Mouse (Mus musculus): Measurements from ENCODE around the gene Cnmd.

The Cnmd gene

DNA sequence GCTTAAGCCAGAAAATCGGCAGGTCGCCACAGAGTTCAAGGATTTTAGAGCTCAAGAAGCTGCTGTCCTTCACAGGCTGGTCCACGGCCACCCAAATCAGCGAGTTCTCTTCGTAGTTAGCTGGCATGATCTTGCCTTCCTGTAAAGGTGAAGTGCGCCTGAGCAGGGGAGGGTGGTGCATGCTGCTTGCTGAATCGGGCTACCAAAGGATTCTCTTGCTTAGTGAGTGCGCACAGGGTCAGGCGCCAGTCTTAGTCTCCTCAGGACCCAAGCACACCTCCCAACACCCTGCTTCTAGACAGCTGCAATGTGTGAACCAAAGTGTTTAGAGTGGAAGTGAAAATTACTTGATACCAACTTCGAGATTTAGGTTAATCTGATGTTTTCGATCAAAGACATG is 16.6 kb downstream of the Cnmd start:
- no peak for DNase-seq (ENCODE audit: low spot score)

GRCm38 (mm10) chr14:79642063-79642462 is 19.9 kb downstream of the Cnmd start:
- DNase-seq (ENCODE audit: low spot score) = no peak

DNA sequence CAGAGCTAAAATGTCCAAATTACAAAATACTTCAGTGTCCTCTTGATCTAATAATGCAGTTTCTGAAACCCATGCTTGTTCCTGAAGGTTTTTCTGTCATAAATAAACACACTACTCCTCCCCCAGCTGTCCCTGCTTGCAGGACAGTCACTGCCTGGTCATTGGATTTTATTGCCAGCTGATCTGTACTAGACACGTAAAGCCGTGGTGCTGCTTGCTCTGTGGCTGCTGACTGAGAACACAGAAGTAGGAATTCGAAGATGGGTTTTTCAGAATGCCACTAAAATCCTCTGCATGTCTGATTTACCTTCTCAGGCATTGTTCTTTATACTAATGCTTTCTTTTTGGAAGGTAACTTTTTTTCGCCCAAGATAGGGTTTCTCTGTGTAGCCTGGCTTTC is 25.2 kb downstream of the Cnmd start:
- no peak for DNase-seq (ENCODE audit: low spot score)

DNA sequence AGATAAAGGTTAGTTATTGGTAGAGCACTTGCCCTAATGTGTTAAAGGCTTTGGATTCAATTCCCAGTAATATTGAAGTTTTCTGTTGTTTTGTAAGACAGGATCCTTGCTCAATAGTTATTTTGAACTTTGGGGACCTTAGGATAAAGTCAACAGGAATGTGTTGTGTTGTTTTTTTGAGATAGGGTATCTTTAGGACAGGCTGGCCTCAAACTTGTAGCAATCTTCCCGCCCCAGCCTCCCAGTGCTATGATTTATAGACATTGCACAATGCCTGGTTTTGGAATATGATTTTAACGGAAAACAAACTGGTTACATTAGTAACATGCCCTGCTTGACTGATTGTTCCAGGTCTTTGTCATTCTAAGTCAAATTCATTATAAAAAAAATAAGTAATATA is 28.8 kb downstream of the Cnmd start:
- DNase-seq (ENCODE audit: low spot score) = no peak

GRCm38 (mm10) chr14:79632330-79632729 is 29.6 kb downstream of the Cnmd start:
- DNase-seq (ENCODE audit: low spot score) = no peak

DNA sequence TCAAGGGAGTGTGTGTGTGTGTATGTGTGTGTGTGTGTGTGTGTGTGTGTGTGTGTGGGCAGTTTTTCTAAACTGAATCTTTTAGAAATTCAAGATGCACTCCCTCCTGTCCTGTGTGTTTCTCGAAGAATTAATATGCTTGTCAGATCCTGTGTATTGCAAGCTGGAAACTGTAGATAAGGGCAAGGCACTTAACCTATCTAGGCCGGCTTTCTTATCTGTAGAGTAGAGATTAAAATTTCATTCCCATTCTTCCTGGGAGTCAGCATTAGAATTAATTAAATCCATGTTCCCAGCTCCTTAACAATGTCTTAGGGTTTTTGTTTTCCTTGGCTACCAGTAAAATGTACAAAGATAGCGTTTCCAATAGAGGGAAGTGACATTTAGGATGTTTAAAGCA is 40.8 kb downstream of the Cnmd start:
- no peak for DNase-seq (ENCODE audit: low spot score)

DNA sequence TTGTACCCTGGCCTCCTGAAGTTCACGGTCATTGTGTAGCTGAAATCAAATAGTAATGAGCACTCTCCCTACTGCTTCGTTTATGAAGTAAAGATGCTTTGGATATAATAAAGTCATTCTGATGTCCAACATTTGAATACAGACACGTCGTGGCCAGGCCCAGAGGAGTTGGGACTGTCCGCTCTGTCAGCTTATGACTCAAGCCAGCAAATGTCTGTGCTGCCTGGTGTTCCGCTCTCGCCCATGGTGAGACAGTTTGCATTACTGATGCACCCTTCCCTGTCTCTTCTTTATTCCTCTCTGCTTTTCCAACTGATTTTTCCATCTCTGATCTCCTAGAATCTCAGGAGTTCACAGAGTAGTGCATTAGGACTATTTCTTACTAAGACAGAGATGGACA is 42.2 kb downstream of the Cnmd start:
- no peak for DNase-seq (ENCODE audit: low spot score)

DNA sequence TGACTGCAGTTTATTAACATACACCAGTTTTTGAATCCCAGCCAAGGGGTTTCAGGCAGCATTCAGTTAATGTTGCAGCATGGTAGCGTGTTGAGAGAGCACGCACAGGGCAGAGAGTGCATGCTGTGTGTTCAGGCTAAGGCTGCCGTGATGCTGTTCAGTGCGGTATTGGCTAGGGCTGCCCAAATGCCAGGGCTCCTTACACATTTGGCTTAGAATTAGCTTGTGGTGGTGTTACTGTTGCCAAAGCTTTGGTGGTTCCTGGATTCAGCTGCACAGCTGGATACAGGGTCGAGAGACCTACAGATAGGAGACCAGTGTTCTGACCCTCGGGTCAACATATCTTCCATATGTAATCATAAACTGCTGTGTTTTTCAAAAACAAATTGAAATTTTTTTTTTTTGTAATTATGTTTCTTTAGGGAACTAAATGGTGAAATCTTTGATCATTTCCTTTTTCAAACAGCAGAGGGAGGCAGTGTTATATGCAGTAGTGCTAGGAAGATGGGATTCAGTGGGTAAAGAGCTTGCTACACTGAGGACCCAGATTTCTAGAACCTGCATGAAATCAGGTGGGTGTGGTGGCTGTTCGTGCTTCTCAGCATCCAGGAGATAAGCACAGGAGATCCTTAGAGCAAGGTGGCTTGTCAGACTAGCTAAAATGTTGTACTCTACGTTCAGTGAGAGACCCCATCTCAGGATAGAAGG is 44.7 kb downstream of the Cnmd start:
- DNase-seq (ENCODE audit: low spot score) = no peak

GRCm38 (mm10) chr14:79608286-79608685 is 53.7 kb downstream of the Cnmd start:
- no peak for DNase-seq (ENCODE audit: low spot score)

DNA sequence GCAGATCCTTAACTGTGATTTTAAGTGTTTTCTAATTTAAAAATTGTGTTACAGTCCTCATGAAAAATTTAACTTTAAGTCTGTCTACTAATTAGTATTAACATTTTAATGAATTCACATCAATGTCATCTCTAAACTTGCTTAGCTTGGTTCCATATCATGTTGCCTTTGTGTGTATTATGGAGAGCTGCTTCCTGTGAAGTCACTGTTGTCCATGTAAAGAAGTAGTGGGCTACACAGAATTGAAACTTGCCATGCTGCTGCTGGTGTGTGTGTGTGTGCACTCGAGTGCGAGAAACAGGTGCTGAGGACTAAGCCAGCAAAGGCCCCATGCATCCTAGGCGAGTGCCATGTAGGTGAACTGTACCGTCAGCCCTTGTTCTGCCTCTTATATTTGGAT is 54.6 kb downstream of the Cnmd start:
- DNase-seq (ENCODE audit: low spot score) = no peak

DNA sequence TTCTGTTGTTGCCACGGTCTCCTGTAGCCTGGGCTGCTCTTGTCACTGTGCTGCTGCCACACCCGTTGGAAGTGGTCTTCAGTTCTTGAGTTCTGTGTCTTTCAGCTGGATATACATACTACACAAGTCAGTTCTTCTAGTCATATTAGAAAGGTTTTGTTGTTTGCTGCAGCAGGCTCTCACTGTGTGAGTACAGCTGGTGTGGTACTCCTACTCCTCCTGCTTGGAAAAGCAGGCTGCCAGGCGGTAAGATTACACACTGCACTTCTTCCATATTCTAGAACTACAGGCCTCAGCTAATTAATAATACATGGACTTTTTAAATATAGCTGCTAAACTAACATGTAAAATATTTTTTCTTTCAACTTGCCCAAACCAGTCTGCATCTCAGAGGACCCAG is 55.1 kb downstream of the Cnmd start:
- DNase-seq (ENCODE audit: low spot score) = no peak

DNA sequence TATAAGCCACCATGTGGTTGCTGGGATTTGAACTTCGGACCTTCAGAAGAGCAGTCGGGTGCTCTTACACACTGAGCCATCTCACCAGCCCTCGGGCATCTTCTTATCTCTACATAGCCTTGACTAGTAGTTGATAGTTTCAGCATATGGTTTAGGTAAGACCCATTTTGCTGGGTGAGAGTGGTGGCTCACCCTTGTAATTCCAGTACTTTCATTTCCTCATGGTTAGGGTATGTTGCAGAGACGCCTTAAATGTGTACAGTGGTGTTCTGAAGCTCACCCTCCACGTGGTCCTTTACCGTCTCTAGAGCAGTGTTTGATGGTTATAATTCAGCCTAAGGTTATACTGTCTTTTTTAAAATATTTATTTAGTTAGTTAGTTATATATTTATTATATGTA is 55.6 kb downstream of the Cnmd start:
- DNase-seq (ENCODE audit: low spot score) = no peak

DNA sequence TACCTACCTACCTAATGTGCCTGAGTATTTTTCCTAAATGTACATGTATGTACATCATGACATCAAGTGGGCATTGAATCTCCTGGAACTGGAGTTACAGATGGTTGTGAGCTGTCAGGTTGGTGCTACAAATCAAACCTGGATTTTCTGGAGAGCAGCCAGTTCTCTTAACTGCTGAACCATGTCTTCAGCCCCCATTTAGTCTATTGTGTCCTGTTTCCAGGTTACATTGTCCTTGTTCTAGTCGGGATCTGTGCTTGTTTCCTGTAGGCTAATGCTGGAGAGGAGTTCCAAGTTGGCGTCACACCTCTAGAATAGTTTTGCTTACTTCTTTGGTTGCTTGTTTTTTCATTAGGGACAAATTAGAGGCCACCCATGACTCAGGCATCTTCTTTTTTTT is 56.1 kb downstream of the Cnmd start:
- no peak for DNase-seq (ENCODE audit: low spot score)

GRCm38 (mm10) chr14:79596602-79597001 is 65.4 kb downstream of the Cnmd start:
- DNase-seq (ENCODE audit: low spot score) = no peak

DNA sequence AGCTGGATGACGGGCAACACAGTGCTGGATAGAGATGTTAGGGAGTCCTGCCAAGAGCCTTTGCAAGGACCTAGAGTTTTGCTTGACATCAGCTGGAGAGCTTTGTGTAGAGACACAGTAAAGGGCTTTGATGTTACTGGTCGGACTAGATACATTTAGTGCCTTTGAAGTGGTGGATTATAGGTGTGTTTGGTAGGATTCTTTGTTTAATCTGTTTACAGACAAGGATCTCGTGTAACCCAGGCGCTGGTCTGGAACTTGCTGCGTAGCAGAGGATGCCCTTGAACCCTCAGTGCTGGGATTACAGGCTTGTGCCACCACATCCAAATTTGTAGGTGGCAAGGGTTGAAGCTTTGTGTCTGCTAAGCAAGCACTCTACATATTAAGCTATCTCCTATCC is 67.9 kb downstream of the Cnmd start:
- no peak for DNase-seq (ENCODE audit: low spot score)

DNA sequence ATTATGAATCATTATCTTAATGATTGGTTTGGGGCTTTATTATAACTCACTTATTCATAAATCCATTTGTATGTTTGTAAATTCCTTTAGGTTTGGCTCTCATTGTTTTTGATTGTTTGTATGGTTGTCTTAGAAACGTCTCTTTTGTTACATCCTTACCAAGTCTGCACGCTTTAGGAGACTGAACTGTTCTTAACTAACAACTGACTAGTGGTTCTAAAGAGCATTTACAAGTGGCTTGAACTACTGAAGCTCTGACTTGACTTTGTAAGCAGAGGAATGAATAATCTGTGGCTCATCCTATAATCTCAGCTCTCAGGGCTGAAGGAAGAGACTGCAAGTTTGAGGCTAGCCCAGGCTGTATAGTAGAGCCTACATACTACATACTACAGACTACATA is 70.4 kb downstream of the Cnmd start:
- DNase-seq (ENCODE audit: low spot score) = no peak

- DNase-seq (ENCODE audit: low spot score) = no peak
These were observed 71.1 kb downstream of the Cnmd start for GRCm38 (mm10) chr14:79590916-79591315.

- no peak for DNase-seq (ENCODE audit: low spot score)
These were observed 72.6 kb downstream of the Cnmd start for GRCm38 (mm10) chr14:79589401-79589800.

DNA sequence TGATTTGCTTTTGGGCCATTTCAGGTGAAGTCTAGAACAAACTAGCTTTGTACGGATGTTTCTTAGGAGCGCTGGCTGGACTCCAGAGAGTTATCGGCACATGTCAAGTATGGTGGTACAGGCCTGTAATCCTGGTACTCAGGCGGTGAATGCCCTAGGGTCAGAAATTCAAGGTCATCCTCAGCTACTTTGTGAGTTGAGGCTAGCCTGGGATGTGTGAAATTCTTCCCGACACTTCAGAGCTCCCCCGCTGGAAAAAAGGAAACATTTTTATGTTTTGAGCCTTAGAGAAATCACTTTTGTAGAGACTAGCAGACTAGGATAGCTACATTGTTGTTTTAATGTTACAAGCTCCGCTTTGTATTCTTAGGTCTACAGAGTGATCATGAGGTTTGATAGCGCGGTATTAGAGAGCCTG is 73.4 kb downstream of the Cnmd start:
- no peak for DNase-seq (ENCODE audit: low spot score)

DNA sequence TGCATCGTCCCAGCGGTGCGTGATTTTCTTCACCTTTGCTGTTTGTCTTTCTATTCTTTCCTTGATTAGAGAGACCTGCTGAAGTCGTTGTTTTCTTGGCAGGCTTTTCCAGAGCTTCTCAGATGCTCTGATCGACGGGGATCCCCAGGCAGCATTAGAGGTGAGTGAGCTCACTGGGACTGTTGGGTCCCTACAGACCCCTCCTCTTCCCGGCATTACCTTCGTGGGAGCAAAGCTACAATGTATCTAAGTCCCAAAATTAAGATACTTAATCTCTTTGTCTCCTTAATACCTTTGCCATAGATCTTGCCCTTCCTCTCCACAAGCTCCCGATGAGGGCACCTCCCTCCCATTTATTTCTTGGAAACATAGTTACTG is 74.1 kb downstream of the Cnmd start:
- DNase-seq (ENCODE audit: low spot score) = no peak
